Mouse (Mus musculus) CD4-positive helper T cell, adult 2 months (primary cell): ENCODE results near the gene Prkce.

ENCODE experiments used
- DNase-seq: peaks from one replicate; pipeline ENCODE4 v3.0.0-alpha.2; 2012; ENCODE audit warnings: low read depth, missing footprints, low spot score

Gene Prkce

GRCm38 (mm10) chr17:86611772-86612171, 444.2 kb downstream of the Prkce start:
- no peak for DNase-seq

DNA sequence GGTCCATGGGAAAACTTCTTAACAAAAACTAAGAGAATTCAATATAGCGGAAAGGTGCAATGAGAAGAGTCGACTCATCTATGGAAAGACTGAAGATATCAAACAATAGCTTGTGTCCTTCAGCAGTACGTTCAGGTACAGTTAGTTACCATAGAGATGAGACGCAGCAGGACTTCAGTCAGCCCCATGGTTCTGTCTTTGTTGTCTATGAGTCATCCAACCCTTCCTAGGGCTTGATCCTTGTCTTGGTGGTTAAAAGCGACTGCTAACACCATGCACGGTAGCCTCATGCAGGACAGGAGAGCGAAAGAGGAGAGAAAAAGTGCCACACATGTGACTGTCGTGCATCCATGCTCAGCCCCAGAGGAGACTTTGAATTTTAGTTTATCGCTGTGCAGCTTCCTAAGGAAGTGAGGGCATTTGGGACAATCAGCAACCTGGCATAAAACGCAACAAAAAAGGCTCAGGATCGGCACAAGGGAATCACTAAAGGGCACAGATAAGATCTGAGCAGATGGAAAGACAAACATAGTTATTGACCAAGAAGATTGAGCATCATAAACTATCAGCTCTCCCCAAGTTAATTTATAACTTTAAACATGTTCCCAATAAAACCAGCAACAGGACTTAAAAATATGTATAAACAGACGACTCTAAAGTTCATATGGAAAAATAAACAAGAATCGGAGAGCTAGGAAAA, 448.2 kb downstream of the Prkce start:
- DNase-seq, result no peak

GRCm38 (mm10) chr17:86617570-86618237, 450.1 kb downstream of the Prkce start:
- no peak for DNase-seq

DNA sequence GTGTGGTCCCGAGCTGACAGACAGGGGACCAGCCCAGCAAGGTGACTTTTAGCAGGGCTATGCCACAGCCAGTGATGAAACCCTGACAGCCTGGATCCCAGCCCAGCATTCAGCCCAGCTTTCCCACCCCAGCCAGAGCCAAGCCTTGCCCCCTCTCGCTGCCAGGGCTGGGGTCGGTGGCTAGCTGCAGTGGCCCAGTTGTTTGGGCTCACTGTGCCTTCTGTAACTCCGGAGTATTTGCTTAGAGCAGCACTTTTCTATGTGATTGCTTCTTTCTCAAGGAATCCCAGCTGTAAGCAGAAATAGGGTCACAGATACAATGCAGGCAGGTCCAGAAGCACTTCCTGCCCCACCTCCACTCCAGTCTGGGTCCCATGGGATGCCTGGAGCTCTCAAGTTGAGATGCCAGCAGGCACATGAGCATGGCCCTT, 450.9 kb downstream of the Prkce start:
- no peak for DNase-seq

- DNase-seq, result no peak
Measured at GRCm38 (mm10) chr17:86622862-86623261, 455.3 kb downstream of the Prkce start.

- no peak for DNase-seq
Measured at GRCm38 (mm10) chr17:86626523-86626922, 458.9 kb downstream of the Prkce start.

DNA sequence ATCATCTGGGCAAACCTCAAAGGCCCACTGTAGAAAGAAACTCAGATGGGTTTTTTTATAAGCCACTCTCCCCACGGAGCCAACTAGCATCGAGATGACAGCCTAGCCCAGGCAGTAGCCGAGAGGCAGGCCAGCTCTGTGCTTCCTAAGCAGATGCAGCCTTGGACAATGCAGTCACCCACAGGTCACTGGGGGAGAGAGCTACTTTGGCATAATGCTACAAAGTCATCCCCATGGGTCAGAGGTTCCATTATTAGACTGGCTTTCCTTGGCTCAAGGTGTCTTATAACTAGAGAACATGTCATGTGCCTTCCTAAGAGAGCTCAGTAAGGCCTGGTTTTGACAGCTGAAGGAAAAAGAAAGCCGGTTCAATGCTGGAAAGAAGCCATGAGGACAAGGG, 465.5 kb downstream of the Prkce start:
- no peak for DNase-seq

GRCm38 (mm10) chr17:86637311-86637710, 469.7 kb downstream of the Prkce start:
- no peak for DNase-seq

- no peak for DNase-seq
Measured at GRCm38 (mm10) chr17:86639279-86639678, 471.7 kb downstream of the Prkce start.

DNA sequence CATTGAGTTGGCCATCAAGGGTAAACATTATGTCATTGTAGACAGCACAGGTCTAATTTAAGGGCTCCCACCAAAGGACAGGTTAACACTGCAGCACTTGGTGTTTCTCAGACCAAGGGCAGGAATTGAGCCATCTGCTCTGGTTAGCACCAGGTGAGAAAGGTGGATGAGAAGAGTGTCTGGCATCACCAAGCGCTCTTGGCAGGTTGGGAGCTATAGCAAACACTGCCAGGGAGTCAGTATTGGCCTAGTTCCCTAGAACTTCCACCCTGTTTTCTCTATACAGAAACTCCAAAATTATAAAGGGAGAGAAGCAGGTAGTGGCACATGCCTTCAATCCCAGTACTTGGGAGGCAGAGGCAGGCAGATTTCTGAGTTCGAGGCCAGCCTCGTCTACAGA, 479.6 kb downstream of the Prkce start:
- DNase-seq, result no peak

DNA sequence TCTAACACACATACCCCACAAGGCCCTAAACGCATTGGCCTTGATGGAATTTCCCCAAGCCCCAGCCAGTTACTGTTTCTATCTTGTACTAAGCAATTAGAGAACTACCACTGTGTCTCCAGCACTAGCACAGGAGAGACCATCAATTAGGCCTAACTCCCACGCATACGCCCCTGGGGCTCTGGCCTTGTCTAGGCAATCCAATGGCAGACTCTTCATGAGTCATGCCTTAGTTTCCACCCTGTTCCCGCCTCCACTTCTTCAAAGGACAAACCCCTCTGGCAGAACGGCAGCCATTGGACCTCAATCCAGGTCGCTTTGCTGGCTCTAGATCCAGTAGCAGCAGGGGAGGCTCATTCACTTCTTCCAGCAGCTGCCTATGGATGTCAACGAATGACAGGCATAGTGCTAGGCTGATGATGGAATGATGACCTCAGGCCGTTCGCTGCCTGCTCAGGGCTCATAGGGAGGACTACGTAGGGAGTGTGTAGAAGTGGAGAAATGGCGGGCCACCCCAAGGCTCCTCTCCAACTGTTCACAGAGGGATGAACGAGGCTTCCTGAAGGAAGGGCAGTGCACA, 481.4 kb downstream of the Prkce start:
- DNase-seq, result no peak

- no peak for DNase-seq
Measured at GRCm38 (mm10) chr17:86650241-86650640, 482.7 kb downstream of the Prkce start.

- DNase-seq, result no peak
Measured at GRCm38 (mm10) chr17:86651091-86651490, 483.5 kb downstream of the Prkce start.

- no peak for DNase-seq
Measured at GRCm38 (mm10) chr17:86652751-86653150, 485.2 kb downstream of the Prkce start.

- no peak for DNase-seq
Measured at GRCm38 (mm10) chr17:86656369-86656768, 488.8 kb downstream of the Prkce start.

DNA sequence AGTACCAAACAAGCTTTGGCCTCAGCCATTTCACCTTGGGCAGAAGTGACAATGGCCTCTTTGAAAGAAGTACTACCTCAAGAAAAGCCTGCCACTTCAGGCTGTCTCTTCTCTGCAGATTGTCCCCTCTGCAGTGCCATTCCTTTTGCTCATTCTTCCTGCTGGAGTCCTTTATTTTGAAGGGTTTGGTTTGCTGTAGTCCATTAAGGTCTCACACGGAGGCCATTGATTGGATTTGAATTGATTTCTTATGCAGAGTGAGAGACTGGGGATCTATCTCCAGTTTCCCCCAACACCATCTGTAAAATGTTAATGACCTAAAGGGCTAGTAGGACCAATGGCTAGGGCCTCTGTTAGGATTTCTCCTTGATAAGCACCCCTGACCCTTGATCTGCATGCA, 494.7 kb downstream of the Prkce start:
- no peak for DNase-seq

DNA sequence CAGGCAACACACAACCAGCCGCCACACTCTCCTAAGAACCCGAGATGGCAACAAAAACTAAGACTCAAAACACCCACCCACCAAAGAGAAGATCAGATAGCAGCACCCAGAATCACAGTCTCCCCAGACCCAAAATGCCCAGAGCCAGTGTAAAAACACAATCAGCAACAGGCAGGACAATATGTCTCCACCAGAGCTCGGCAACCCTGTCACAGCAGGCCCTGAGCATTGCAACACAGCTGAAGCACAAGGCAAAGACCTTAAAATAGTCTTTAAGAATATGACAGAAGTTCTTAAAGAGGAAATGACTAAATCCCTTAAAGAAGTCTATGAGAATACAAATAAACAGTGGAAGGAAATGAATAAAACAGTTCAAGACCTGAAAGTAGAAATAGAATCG, 495.9 kb downstream of the Prkce start:
- DNase-seq, result no peak

- DNase-seq, result peak; percentile 50
Measured at GRCm38 (mm10) chr17:86667836-86668600, 500.4 kb downstream of the Prkce start.

- no peak for DNase-seq
Measured at GRCm38 (mm10) chr17:86669641-86670373, 502.2 kb downstream of the Prkce start.

DNA sequence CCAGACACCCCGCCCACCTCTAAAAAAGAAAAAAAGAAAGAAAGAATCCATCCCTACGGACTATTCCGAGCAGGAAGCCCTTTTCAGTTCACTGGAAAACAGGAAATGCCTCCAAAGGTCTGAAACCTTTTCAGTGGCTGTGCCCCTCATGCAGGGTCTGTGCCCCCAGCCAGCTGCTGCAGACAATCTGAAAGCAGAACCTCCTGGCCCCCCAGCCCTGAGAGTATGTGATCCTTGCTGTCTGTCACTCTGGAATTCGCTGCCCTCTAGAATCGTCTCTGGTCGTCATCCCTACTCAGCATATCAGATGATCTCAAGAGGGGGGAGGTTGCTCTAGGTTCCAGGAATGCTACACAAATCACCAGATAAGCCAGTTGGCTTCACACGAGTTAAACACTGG, 503.1 kb downstream of the Prkce start:
- DNase-seq, result no peak

DNA sequence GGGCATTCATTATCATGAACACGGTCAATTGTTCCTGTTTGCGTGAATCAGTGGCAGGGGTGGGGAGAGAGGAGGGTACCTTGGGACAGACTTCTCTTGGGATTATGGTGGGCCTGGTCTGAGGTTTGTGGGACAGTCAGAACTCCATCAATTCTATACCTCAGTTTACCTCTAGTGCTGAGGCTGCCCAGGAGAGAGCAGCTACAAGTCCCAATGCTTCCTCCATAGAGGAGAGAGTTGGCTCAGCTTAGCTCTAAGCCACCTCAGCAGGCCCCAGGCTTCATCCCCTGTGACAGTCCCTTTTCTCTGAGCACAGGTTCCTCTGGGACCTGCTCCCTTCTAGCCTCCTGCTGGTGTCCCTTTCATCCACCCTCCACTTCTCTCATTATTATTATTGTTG, 507.4 kb downstream of the Prkce start:
- DNase-seq, result peak; percentile 9

GRCm38 (mm10) chr17:86676336-86676735, 508.8 kb downstream of the Prkce start:
- no peak for DNase-seq
